Mouse (Mus musculus): ENCODE results near the gene Pdzd3. TPM values are rescaled to one million over a fixed set of nuclear protein-coding genes. Genes with fewer than 3 reads are reported as not detected.

Pdzd3 gene
- 1.00 and 1.8 TPM in 2 replicates for total RNA-seq (2023)

DNA sequence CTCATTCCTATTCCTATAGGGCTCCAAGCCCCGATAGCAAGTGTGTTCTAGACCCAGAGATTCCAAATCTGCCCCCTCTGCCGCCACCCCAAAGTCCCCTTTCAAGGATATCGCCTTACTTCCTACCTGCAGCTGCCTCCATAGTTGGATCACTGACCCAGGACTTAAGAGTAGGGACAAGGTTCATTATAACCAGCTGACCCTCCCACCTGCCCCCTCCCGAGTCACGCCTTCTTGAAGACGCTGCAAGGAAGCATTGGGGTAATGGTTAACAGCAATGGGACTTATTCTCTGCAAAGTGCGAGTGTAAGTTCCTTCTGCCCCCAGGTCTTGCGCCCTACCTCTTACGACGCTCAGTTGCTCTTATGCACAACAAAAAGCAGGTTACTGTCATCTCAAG lies at the start of gene Pdzd3:
TSS of gene Pdzd3 (minus strand) at position 158 of the 400 bp plus-strand sequence.

DNA sequence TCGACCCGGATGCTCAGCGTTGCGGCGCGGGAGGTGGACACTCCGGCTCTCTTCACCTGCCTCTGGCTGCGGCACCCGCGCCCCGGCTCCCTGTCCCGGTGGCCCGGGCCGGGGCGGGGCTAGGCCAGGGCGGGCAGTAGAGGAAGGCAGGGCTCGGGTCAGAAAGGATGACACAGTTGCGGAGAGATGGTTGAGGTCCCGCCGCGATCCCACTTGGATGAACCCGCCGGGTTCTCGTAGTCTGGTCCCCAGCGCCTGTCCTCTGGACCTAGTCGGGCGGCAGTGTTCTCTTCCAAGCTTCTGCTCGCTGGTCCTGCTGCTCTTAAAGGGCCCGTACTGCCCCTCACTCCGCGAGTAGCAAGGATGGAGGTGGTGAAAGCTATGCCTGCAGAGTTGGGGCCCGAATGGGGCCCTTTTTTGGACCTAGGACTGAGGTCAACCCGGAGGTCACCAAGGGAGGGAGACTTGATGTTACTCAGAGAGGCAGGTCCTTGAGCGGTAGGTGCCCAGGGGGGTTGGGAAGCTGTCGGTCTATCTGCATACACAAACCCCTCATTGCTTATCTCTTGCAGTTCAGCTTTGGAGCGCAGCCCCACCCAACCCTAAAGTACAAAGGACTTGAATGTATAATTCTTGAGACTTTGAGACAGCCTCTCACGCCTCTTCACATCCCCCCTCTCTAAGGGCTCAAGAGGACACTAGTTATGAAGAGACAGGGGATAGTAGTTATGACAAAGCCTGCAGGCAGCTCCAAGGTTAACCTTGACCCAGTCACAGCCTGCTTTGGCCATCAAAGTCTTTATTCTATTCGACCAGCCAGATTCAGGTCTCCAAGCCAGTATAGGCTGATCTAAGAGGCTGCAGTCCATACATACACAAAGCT lies 37.0 kb upstream of the Pdzd3 start, which contains the start of gene Abcg4:
TSS of gene Abcg4 (minus strand) at position 540 of the 883 bp plus-strand sequence.

DNA sequence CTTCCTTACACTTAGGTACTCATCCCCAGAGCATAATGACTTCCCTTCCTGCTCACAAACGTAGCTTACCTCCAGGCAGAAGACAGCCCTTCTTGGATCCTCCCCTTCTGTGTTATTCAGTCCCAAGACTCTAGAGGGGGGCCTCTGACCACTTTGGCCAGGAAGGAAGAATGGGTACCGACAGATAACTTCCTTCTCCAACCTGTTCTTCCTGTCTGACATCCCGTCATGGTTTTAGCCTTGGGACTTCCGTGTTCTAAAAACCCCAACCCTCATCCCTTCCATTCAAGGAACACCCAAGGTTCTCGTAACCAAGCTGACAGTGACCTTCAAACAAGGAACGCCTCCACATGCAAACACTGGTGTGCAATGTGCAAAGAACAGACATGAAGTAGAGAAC lies 17.2 kb upstream of the Pdzd3 start, which contains the start of gene Nlrx1:
TSS of gene Nlrx1 (minus strand) at position 168 of the 400 bp plus-strand sequence.

DNA sequence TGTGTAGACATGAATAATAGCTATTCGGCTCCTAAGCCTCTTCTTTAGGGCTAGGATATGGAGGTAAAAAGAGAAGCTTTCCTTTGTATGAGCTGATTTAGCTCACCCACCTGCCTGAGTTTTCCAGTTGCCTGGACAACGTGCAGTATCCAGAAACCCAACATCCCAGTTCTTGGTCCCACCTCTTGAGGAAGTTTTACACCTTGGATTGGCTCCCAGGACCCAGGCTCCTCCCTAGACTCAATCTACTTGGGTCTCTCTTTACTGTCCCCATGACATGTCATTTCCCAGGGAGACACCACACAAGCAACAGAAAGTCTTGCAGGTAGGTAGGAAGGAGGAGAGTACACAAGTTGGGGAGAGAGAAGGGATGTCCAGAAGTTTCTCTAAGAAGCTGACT lies 10.9 kb downstream of the Pdzd3 start, which contains the start of gene Ccdc153:
TSS of gene Ccdc153 (plus strand) at position 278 of the 400 bp plus-strand sequence.

DNA sequence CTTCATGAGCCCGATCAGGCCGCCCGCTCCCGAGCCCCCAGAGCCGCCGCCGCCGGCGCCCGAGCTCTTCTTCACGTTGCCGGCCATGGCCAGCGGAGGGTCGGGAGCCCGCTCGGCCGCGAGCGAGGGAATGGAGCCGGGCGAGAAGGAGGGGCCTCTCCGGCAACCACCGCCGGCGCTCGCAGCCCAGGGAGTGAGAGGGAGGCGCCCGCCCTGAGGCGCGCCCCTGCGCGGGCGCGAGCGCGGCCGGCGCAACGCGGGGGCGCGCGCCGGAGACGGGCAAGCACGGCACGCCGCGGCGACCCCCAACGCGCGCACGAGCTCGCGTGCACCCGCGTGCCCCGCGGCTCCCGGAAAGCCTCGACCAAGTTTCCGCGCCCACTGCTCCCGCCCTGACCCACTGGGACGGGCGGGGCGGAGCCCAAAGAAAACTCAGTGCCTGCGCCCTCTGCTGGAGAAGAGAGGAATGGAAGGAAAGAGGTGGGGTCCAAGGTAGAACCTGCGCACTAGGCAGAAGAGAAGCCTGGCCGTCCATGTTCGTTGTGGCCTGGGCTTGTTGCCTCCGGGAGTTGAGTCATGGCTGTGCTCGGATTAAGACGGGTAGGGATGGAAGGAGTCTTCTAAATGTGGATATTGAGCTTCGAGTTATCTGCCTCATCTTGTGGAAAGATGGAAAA lies 17.3 kb downstream of the Pdzd3 start, which contains the start of gene Cbl:
TSS of gene Cbl (minus strand) at position 248 of the 677 bp plus-strand sequence.

Other genes starting within 250 kb of the Pdzd3 start
- gene Thy1, start 208.1 kb downstream of the Pdzd3 start, total RNA-seq (2023) = 3.4 and 3.5 TPM in 2 replicates
- 8.5 and 10.5 TPM in 2 replicates for gene Usp2, start 184.4 kb downstream of the Pdzd3 start, total RNA-seq (2023)
- gene Mfrp, start 149.7 kb downstream of the Pdzd3 start, total RNA-seq (2023) = 0.77 and 1.1 TPM in 2 replicates
- gene C1qtnf5, start 144.2 kb downstream of the Pdzd3 start, total RNA-seq (2023) = 2.7 TPM in 1 of 2 replicates, not detected in the other
- 0.44 TPM in 1 of 2 replicates, not detected in the other for gene Gm49380, start 138.0 kb downstream of the Pdzd3 start, total RNA-seq (2023)
- gene Rnf26, start 138.0 kb downstream of the Pdzd3 start, total RNA-seq (2023) = 26.2 and 33.8 TPM in 2 replicates
- gene Mcam, start 117.0 kb downstream of the Pdzd3 start, total RNA-seq (2023) = 3.7 and 5.3 TPM in 2 replicates
- 194 and 257 TPM in 2 replicates for gene Cbl, start 17.4 kb downstream of the Pdzd3 start, total RNA-seq (2023)
- not detected in 2 replicates for gene Ccdc153, start 10.8 kb downstream of the Pdzd3 start, total RNA-seq (2023)
- gene Nlrx1, start 17.1 kb upstream of the Pdzd3 start, total RNA-seq (2023) = 60.6 TPM in 2 replicates
- gene Abcg4, start 37.1 kb upstream of the Pdzd3 start, total RNA-seq (2023) = 1.9 and 4.7 TPM in 2 replicates
- 31.3 and 43.5 TPM in 2 replicates for gene Hinfp, start 54.2 kb upstream of the Pdzd3 start, total RNA-seq (2023)
- 14.1 and 17.2 TPM in 2 replicates for gene C2cd2l, start 68.8 kb upstream of the Pdzd3 start, total RNA-seq (2023)
- 12.2 and 14.1 TPM in 2 replicates for gene Dpagt1, start 74.5 kb upstream of the Pdzd3 start, total RNA-seq (2023)
- 192 and 211 TPM in 2 replicates for gene H2afx, start 83.2 kb upstream of the Pdzd3 start, total RNA-seq (2023)
- gene Hmbs, start 92.8 kb upstream of the Pdzd3 start, total RNA-seq (2023) = 23.6 and 27.7 TPM in 2 replicates
- 49.5 and 63.8 TPM in 2 replicates for gene Vps11, start 110.2 kb upstream of the Pdzd3 start, total RNA-seq (2023)
- gene Hyou1, start 128.0 kb upstream of the Pdzd3 start, total RNA-seq (2023) = 60.5 and 72.5 TPM in 2 replicates
- gene Slc37a4, start 145.4 kb upstream of the Pdzd3 start, total RNA-seq (2023) = 8.4 and 13.8 TPM in 2 replicates
- gene Rps25, start 155.7 kb upstream of the Pdzd3 start, total RNA-seq (2023) = 664 and 910 TPM in 2 replicates
- gene Trappc4, start 156.1 kb upstream of the Pdzd3 start, total RNA-seq (2023) = 57.2 and 62.8 TPM in 2 replicates
- 24.8 and 31.3 TPM in 2 replicates for gene Ccdc84, start 167.1 kb upstream of the Pdzd3 start, total RNA-seq (2023)
- not detected in 2 replicates for gene Foxr1, start 189.7 kb upstream of the Pdzd3 start, total RNA-seq (2023)
- gene Upk2, start 203.5 kb upstream of the Pdzd3 start, total RNA-seq (2023) = not detected in 2 replicates
- 10.4 and 11.3 TPM in 2 replicates for gene Bcl9l, start 231.4 kb upstream of the Pdzd3 start, total RNA-seq (2023)